Mouse (Mus musculus) MEL (cell line): ENCODE data around the gene Eif5b. TPM values are rescaled to one million over a fixed set of nuclear protein-coding genes. Genes with fewer than 3 reads are reported as not detected.

Experiments
- DNase-seq: peaks from one replicate; pipeline ENCODE4 v3.0.0; 2011; ENCODE audit warnings: low read depth, low spot score
- H3K27ac ChIP-seq: 2 replicates; pipeline ENCODE4 v1.5.1; 2012; ENCODE audit warnings: low read depth, mild to moderate bottlenecking, control low read depth, low read length, moderate library complexity; ENCODE audit not compliant: control insufficient read depth
- H3K27me3 ChIP-seq, 2 experiments: fragments of 150-350 bp in 1 of 2; sonication (generic) in 1 of 2; 2 replicates each; pipeline ENCODE4 v1.6.1; 2012; ENCODE audit warnings: low read length in 2 of 2, mild to moderate bottlenecking in 2 of 2, improper control_type of control experiment in 1 of 2, moderate library complexity in 1 of 2; ENCODE audit not compliant: insufficient read depth in 2 of 2, control insufficient read depth in 1 of 2
- H3K36me3 ChIP-seq, 2 experiments: 2 replicates each; pipeline ENCODE4 v1.6.1; 2012 to 2014; ENCODE audit warnings: low read length in 2 of 2, improper control_type of control experiment in 1 of 2, inconsistent platforms in 1 of 2, mild to moderate bottlenecking in 1 of 2; ENCODE audit not compliant: insufficient read depth in 2 of 2, control insufficient read depth in 1 of 2
- H3K4me1 ChIP-seq, 2 experiments: fragments of 150-350 bp in 1 of 2; sonication (generic) in 1 of 2; 2 replicates each; pipeline ENCODE4 v1.6.1; 2012; ENCODE audit warnings: low read length in 2 of 2, improper control_type of control experiment in 1 of 2, mild to moderate bottlenecking in 1 of 2; ENCODE audit not compliant: insufficient read depth in 2 of 2, control insufficient read depth in 1 of 2
- H3K4me3 ChIP-seq, 2 experiments: fragments of 150-350 bp in 1 of 2; sonication (generic) in 1 of 2; 2 replicates each; pipeline ENCODE4 v1.5.1; 2012; ENCODE audit warnings: low read depth in 2 of 2, low read length in 2 of 2, mild to moderate bottlenecking in 2 of 2, moderate library complexity in 2 of 2, control low read depth in 1 of 2, improper control_type of control experiment in 1 of 2; ENCODE audit not compliant: control insufficient read depth in 1 of 2, insufficient read depth in 1 of 2
- H3K79me2 ChIP-seq: 2 replicates; pipeline ENCODE4 v1.6.1; 2012; ENCODE audit warnings: mild to moderate bottlenecking, low read length, moderate library complexity; ENCODE audit not compliant: control insufficient read depth, poor library complexity, insufficient read depth
- H3K9ac ChIP-seq: 2 replicates; pipeline ENCODE4 v1.6.1; 2012; ENCODE audit warnings: low read depth, mild to moderate bottlenecking, control low read depth, low read length, moderate library complexity; ENCODE audit not compliant: control insufficient read depth, poor library complexity, severe bottlenecking
- H3K9me3 ChIP-seq: fragments of 150-350 bp; sonication (generic); replicated peaks from 2 replicates; pipeline ENCODE4 v1.6.1; 2012; ENCODE audit warnings: mild to moderate bottlenecking, low read length, improper control_type of control experiment, moderate library complexity; ENCODE audit not compliant: insufficient read depth
- CHD2 ChIP-seq: IDR thresholded peaks from 2 replicates; pipeline ENCODE4 v1.6.1; 2011; ENCODE audit warnings: low read length, improper control_type of control experiment
- CTCF ChIP-seq, 3 experiments: IDR thresholded peaks in 2 of 3; conservative IDR thresholded peaks in 1 of 3; 2 replicates each; pipeline ENCODE4 v1.5.1; 2011 to 2012; ENCODE audit warnings: low read length in 3 of 3, low read depth in 2 of 3, mild to moderate bottlenecking in 2 of 3, improper control_type of control experiment in 1 of 3, inconsistent platforms in 1 of 3, mixed read lengths in 1 of 3, moderate library complexity in 1 of 3; ENCODE audit not compliant: control insufficient read depth in 1 of 3, insufficient read depth in 1 of 3, poor library complexity in 1 of 3, severe bottlenecking in 1 of 3
- EP300 ChIP-seq, 2 experiments: IDR thresholded peaks; 2 replicates each; pipeline ENCODE4 v1.6.1; 2011; ENCODE audit warnings: improper control_type of control experiment in 2 of 2, low read length in 2 of 2, low read depth in 1 of 2, mild to moderate bottlenecking in 1 of 2
- HCFC1 ChIP-seq: IDR thresholded peaks from 2 replicates; pipeline ENCODE4 v1.6.1; 2012; ENCODE audit warnings: low read depth, mild to moderate bottlenecking, inconsistent platforms, low read length, improper control_type of control experiment, moderate library complexity
- KAT2A ChIP-seq: conservative IDR thresholded peaks from 2 replicates; pipeline ENCODE4 v1.6.1; 2012; ENCODE audit warnings: low read depth, low read length, improper control_type of control experiment, inconsistent platforms
- MAZ ChIP-seq: IDR thresholded peaks from 2 replicates; pipeline ENCODE4 v1.6.1; 2012; ENCODE audit warnings: low read depth, mild to moderate bottlenecking, inconsistent platforms, low read length, improper control_type of control experiment
- MXI1 ChIP-seq: IDR thresholded peaks from 2 replicates; pipeline ENCODE4 v1.6.1; 2011; ENCODE audit warnings: mild to moderate bottlenecking, low read depth, low read length, improper control_type of control experiment
- MYB ChIP-seq: IDR thresholded peaks from 2 replicates; pipeline ENCODE4 v1.6.1; 2011; ENCODE audit warnings: mild to moderate bottlenecking, low read depth, low read length, improper control_type of control experiment
- NRF1 ChIP-seq: IDR thresholded peaks from 2 replicates; pipeline ENCODE4 v1.6.1; 2014; ENCODE audit warnings: low read depth, mild to moderate bottlenecking, inconsistent platforms, low read length, improper control_type of control experiment, moderate library complexity; ENCODE audit not compliant: poor library complexity, insufficient read depth, severe bottlenecking
- POLR2A ChIP-seq, 2 experiments: IDR thresholded peaks; 2 replicates each; pipeline ENCODE4 v1.6.1; 2011 to 2012; ENCODE audit warnings: low read length in 2 of 2, mild to moderate bottlenecking in 2 of 2, control low read depth in 1 of 2, improper control_type of control experiment in 1 of 2, low read depth in 1 of 2, moderate library complexity in 1 of 2; ENCODE audit not compliant: control insufficient read depth in 1 of 2, insufficient read depth in 1 of 2, poor library complexity in 1 of 2
- POLR2AphosphoS2 ChIP-seq: IDR thresholded peaks from 2 replicates; pipeline ENCODE4 v1.6.1; 2011; ENCODE audit warnings: low read length, improper control_type of control experiment
- RAD21 ChIP-seq: IDR thresholded peaks from 2 replicates; pipeline ENCODE4 v1.6.1; 2011; ENCODE audit warnings: mild to moderate bottlenecking, low read depth, low read length, improper control_type of control experiment
- SMC3 ChIP-seq: IDR thresholded peaks from 2 replicates; pipeline ENCODE4 v1.6.1; 2011; ENCODE audit warnings: low read depth, low read length, improper control_type of control experiment
- ZC3H11A ChIP-seq: IDR thresholded peaks from 2 replicates; pipeline ENCODE4 v1.6.1; 2012; ENCODE audit warnings: low read depth, mild to moderate bottlenecking, inconsistent platforms, low read length, improper control_type of control experiment
- ZKSCAN1 ChIP-seq: IDR thresholded peaks from 2 replicates; pipeline ENCODE4 v1.6.1; 2012; ENCODE audit warnings: low read depth, mild to moderate bottlenecking, inconsistent platforms, low read length, improper control_type of control experiment, moderate library complexity
- polyA plus RNA-seq, 2 experiments: library from polyadenylated mRNA; stranded (reverse) in 1 of 2; unstranded in 1 of 2; fragments of >175 nt in 1 of 2; fragments of >200 nt in 1 of 2; gene quantifications; 2 replicates each; pipeline versions ENCODE4 v1.2.1 to v1.2.4; 2012; ENCODE audit warnings: low replicate concordance in 2 of 2, low read depth in 1 of 2; ENCODE audit not compliant: insufficient read length in 2 of 2, insufficient read depth in 1 of 2, missing spikeins in 1 of 2
- total RNA-seq: library from RNA; depleted of rRNA; stranded (reverse); fragments of 300-350 nt; gene quantifications from 2 replicates; pipeline ENCODE4 v1.2.3, GENCODE M21; 2012

Eif5b gene
- total and polyA plus RNA-seq, 3 experiments, result 24.2 to 186 (median 67.2) TPM

- H3K4me1 ChIP-seq, result no peaks in the 10 kb centered on the region
- H3K9ac ChIP-seq, result no peak overlapping the region
- no peaks in the 10 kb centered on the region for H3K79me2 ChIP-seq
- no peaks in the 10 kb centered on the region; a peak in 2 of 4 replicates for H3K36me3 ChIP-seq
- no peaks in the 10 kb centered on the region for H3K27me3 ChIP-seq
- no peak overlapping the region for H3K4me3 ChIP-seq
- no peak overlapping the region for H3K27ac ChIP-seq
- TF ChIP-seq HCFC1, result no peak
- TF ChIP-seq MAZ, result no peak
- no peaks in the 10 kb centered on the region for H3K9me3 ChIP-seq
- no peak for DNase-seq
These were observed 13.5 kb upstream of the Eif5b start for GRCm38 (mm10) chr1:37984326-37984725.

GRCm38 (mm10) chr1:37985764-37986323 is 12.0 kb upstream of the Eif5b start:
- Histone ChIP-seq H3K27ac (no peak overlapping the region), H3K4me3 (no peak overlapping the region), H3K36me3 (peaks cover 0 to 3% of the 10 kb centered on the region in 2 experiments; a peak in 2 of 4 replicates), H3K9me3 (no peaks in the 10 kb centered on the region), H3K4me1 (no peaks in the 10 kb centered on the region), H3K9ac (no peak overlapping the region), H3K79me2 (no peaks in the 10 kb centered on the region), H3K27me3 (no peaks in the 10 kb centered on the region)
- peak; percentile 77 for DNase-seq
- no peak for TF ChIP-seq MXI1
- TF ChIP-seq KAT2A, result no peak
- TF ChIP-seq ZC3H11A, result 0 out of 2 replicates have a peak, but pooled peaks have one; percentile 17
- TF ChIP-seq SMC3, result peak; percentile 45
- peak; percentile 59 for TF ChIP-seq RAD21
- TF ChIP-seq CTCF (IDR thresholded peaks at IDR 0.05 in 2 of 3, conservative IDR thresholded peaks at IDR 0.05 in 1 of 3; ENCODE audit: control insufficient read depth in 1 of 3, insufficient read depth in 1 of 3, low read depth in 2 of 3, low read length in 3 of 3, poor library complexity in 1 of 3, severe bottlenecking in 1 of 3), result peak; percentile 77 to 91 (median 83)

- no peaks in the 10 kb centered on the region for H3K4me1 ChIP-seq
- H3K27me3 ChIP-seq, result no peaks in the 10 kb centered on the region
- TF ChIP-seq EP300 (IDR thresholded peaks at IDR 0.05; ENCODE audit: low read depth in 1 of 2, low read length in 2 of 2) (no peak), HCFC1 (no peak), CHD2 (no peak), SMC3 (no peak), KAT2A (no peak), NRF1 (no peak), MYB (no peak), POLR2A (IDR thresholded peaks at IDR 0.05; ENCODE audit: control insufficient read depth in 1 of 2, insufficient read depth in 1 of 2, low read depth in 1 of 2, low read length in 2 of 2, poor library complexity in 1 of 2) (no peak), POLR2AphosphoS2 (no peak), MAZ (no peak), ZKSCAN1 (no peak)
- no peaks in the 10 kb centered on the region for H3K9me3 ChIP-seq
- no peak overlapping the region for H3K4me3 ChIP-seq
- no peak overlapping the region for H3K9ac ChIP-seq
- H3K27ac ChIP-seq, result no peak overlapping the region
- no peaks in the 10 kb centered on the region for H3K79me2 ChIP-seq
- peaks cover 0 to 8% of the 10 kb centered on the region in 2 experiments; a peak in 2 of 4 replicates for H3K36me3 ChIP-seq
- DNase-seq, result no peak
These were observed 10.0 kb upstream of the Eif5b start for GRCm38 (mm10) chr1:37987856-37988255.
